ENCODE assay signal across 20 mouse cellular contexts in genomic region chr8:11889156-11890018, GRCm38 (mm10). TPM values are rescaled to one million over a fixed set of nuclear protein-coding genes. Genes with fewer than 3 reads are reported as not detected.
DNase-seq lines count a peak whose midpoint lies in the region; ATAC-seq and TF ChIP-seq lines count a peak whose summit lies in the region.
"Had no signal": no experiment of that assay in that cellular context is flagged by ENCODE, and none has a peak within 500 bp of the region (broad histone marks: within the 10 kb centered on the region; RNA-seq: fewer than 3 reads in every experiment).

No protein-coding gene starts in this region.

- H3K27me3 ChIP-seq in midbrain, embryonic 10.5 days (ENCODE audit: low read depth, poor library complexity, severe bottlenecking): no peaks in the 10 kb centered on the region
- no peaks in the 10 kb centered on the region for H3K27me3 ChIP-seq in midbrain, postnatal 0 days (ENCODE audit: insufficient read depth, low read length)
- peaks cover 15% of the 10 kb centered on the region for H3K27me3 ChIP-seq in forebrain, embryonic 12.5 days
- no peaks in the 10 kb centered on the region for H3K27me3 ChIP-seq in hindbrain, embryonic 14.5 days (ENCODE audit: control insufficient read depth, insufficient read depth, low read length)
- H3K27me3 ChIP-seq in neural tube, embryonic 12.5 days (replicated peaks): peaks cover under 1% of the 10 kb centered on the region; the same call in 1 of the 2 replicates
- H3K27me3 ChIP-seq: embryonic facial prominence, embryonic 12.5 days; limb, embryonic 15.5 days had no signal

- no peak overlapping the region for H3K9ac ChIP-seq in midbrain, postnatal 0 days (replicated peaks; ENCODE audit: low read length, poor library complexity, severe bottlenecking)
- H3K9ac ChIP-seq in forebrain, embryonic 12.5 days: no peak overlapping the region
- no peak overlapping the region for H3K9ac ChIP-seq in hindbrain, embryonic 14.5 days
- H3K9ac ChIP-seq in neural tube, embryonic 12.5 days: no peak overlapping the region
- H3K9ac ChIP-seq: embryonic facial prominence, embryonic 12.5 days; limb, embryonic 15.5 days had no signal

- WGBS in midbrain, embryonic 10.5 days: 42% methylated on average over 7 of the region's 7 CpGs
- WGBS in midbrain, postnatal 0 days: 35% methylated on average over 7 of the region's 7 CpGs
- WGBS in forebrain, embryonic 12.5 days: 25% methylated on average over 7 of the region's 7 CpGs
- 22% methylated on average over 7 of the region's 7 CpGs for WGBS in hindbrain, embryonic 14.5 days
- WGBS in neural tube, embryonic 12.5 days: 30% methylated on average over 7 of the region's 7 CpGs

- H3K4me3 ChIP-seq in midbrain, embryonic 10.5 days: no peak overlapping the region
- H3K4me3 ChIP-seq in midbrain, postnatal 0 days (ENCODE audit: low read depth, low read length): no peak overlapping the region
- no peak overlapping the region for H3K4me3 ChIP-seq in forebrain, embryonic 12.5 days (replicated peaks)
- no peak overlapping the region for H3K4me3 ChIP-seq in hindbrain, embryonic 14.5 days (replicated peaks; ENCODE audit: low read length)
- H3K4me3 ChIP-seq in neural tube, embryonic 12.5 days: no peak overlapping the region
- H3K4me3 ChIP-seq: embryonic facial prominence, embryonic 12.5 days; heart, adult 2 months; left cerebral cortex, adult 2 months; limb, embryonic 15.5 days had no signal

- no peak for ATAC-seq in midbrain, postnatal 0 days (ENCODE audit: low FRiP score)
- ATAC-seq in forebrain, embryonic 12.5 days (ENCODE audit: low FRiP score): peak; percentile 61
- no peak for ATAC-seq in hindbrain, embryonic 14.5 days (ENCODE audit: low FRiP score)
- ATAC-seq in neural tube, embryonic 12.5 days (ENCODE audit: low FRiP score, low read depth): no peak

- H3K4me1 ChIP-seq in midbrain, embryonic 10.5 days: peaks cover 43% of the 10 kb centered on the region
- peaks cover 11% of the 10 kb centered on the region; the same call in 1 of the 2 replicates for H3K4me1 ChIP-seq in midbrain, postnatal 0 days (ENCODE audit: insufficient read depth, low read length)
- peaks cover 33% of the 10 kb centered on the region for H3K4me1 ChIP-seq in forebrain, embryonic 12.5 days
- peaks cover 16% of the 10 kb centered on the region for H3K4me1 ChIP-seq in hindbrain, embryonic 14.5 days (replicated peaks; ENCODE audit: control insufficient read depth, insufficient read depth, low read length)
- peaks cover 21% of the 10 kb centered on the region for H3K4me1 ChIP-seq in neural tube, embryonic 12.5 days
- H3K4me1 ChIP-seq: embryonic facial prominence, embryonic 12.5 days; limb, embryonic 15.5 days had no signal

- H3K27ac ChIP-seq in midbrain, embryonic 10.5 days (replicated peaks): peak overlapping the region; percentile 87
- no peak overlapping the region for H3K27ac ChIP-seq in midbrain, postnatal 0 days (ENCODE audit: low read depth, low read length)
- peak overlapping the region; percentile 69 for H3K27ac ChIP-seq in forebrain, embryonic 12.5 days
- H3K27ac ChIP-seq in hindbrain, embryonic 14.5 days: 0 out of 2 replicates have a peak overlapping the region, but pooled peaks have one; percentile 21
- H3K27ac ChIP-seq in neural tube, embryonic 12.5 days: peak overlapping the region; percentile 27; the same call in 1 of the 2 replicates
- H3K27ac ChIP-seq: embryonic facial prominence, embryonic 12.5 days; heart, adult 2 months; left cerebral cortex, adult 2 months; limb, embryonic 15.5 days had no signal

- no peak for TF ChIP-seq CTCF in midbrain, postnatal 0 days (IDR thresholded peaks at IDR 0.05)

- no peaks in the 10 kb centered on the region; the same call in 1 of the 2 replicates for H3K9me3 ChIP-seq in midbrain, embryonic 10.5 days (replicated peaks)
- no peaks in the 10 kb centered on the region for H3K9me3 ChIP-seq in midbrain, postnatal 0 days (ENCODE audit: low read length)
- no peaks in the 10 kb centered on the region for H3K9me3 ChIP-seq in forebrain, embryonic 12.5 days
- H3K9me3 ChIP-seq in hindbrain, embryonic 14.5 days (ENCODE audit: control insufficient read depth, low read length): no peaks in the 10 kb centered on the region
- H3K9me3 ChIP-seq in neural tube, embryonic 12.5 days: no peaks in the 10 kb centered on the region
- H3K9me3 ChIP-seq: embryonic facial prominence, embryonic 12.5 days; limb, embryonic 15.5 days had no signal

- DNase-seq in midbrain, embryonic 10.5 days (ENCODE audit: low spot score): peak; percentile 41
- DNase-seq in midbrain, postnatal 0 days (ENCODE audit: low spot score): no peak
- DNase-seq in hindbrain, embryonic 14.5 days (ENCODE audit: low spot score): no peak
- DNase-seq in thymus, adult 18-20 months: no peak
- no peak for DNase-seq in layer of hippocampus, adult 8-10 months (ENCODE audit: low spot score in 2 of 2)
- DNase-seq in adrenal gland, adult 8-10 months: no peak
- DNase-seq: B cell, adult 2 months; cerebellum, adult 2 months; heart, adult 2 months; heart, postnatal 10 days; kidney, adult 11 months; thymus, adult 2 months had no signal

- no peak overlapping the region for H3K4me2 ChIP-seq in midbrain, postnatal 0 days (ENCODE audit: low read depth, low read length, poor library complexity, severe bottlenecking)
- peak overlapping the region; percentile 1; the same call in 1 of the 2 replicates for H3K4me2 ChIP-seq in forebrain, embryonic 12.5 days
- no peak overlapping the region for H3K4me2 ChIP-seq in hindbrain, embryonic 14.5 days (replicated peaks)
- no peak overlapping the region; the same call in 1 of the 2 replicates for H3K4me2 ChIP-seq in neural tube, embryonic 12.5 days (replicated peaks)
- H3K4me2 ChIP-seq: embryonic facial prominence, embryonic 12.5 days; limb, embryonic 15.5 days had no signal

- H3K36me3 ChIP-seq in midbrain, embryonic 10.5 days: no peaks in the 10 kb centered on the region
- no peaks in the 10 kb centered on the region for H3K36me3 ChIP-seq in midbrain, postnatal 0 days (ENCODE audit: insufficient read depth, low read length)
- no peaks in the 10 kb centered on the region for H3K36me3 ChIP-seq in forebrain, embryonic 12.5 days (replicated peaks)
- no peaks in the 10 kb centered on the region for H3K36me3 ChIP-seq in hindbrain, embryonic 14.5 days (replicated peaks; ENCODE audit: control insufficient read depth, insufficient read depth)
- H3K36me3 ChIP-seq in neural tube, embryonic 12.5 days: no peaks in the 10 kb centered on the region
- H3K36me3 ChIP-seq: embryonic facial prominence, embryonic 12.5 days; limb, embryonic 15.5 days had no signal

RNA-seq across cellular contexts. Expression of gene Tex29, which starts 49.1 kb away (rescaled TPM):
- 0.20 TPM in 1 of 2 replicates, not detected in the other for polyA plus RNA-seq in midbrain, embryonic 10.5 days (2016; fragmentation: Nextera tagmentation; extraction: Ambion mirVana)
- total RNA-seq in midbrain, postnatal 0 days (2014; rRNA removed): not detected in 2 replicates
- polyA plus RNA-seq in midbrain, postnatal 0 days (2015; fragmentation: Nextera tagmentation; extraction: Ambion mirVana): 0.43 TPM in 1 of 2 replicates, not detected in the other
- 0.26 TPM in 1 of 2 replicates, not detected in the other for polyA plus RNA-seq in forebrain, embryonic 12.5 days (2016; fragmentation: Nextera tagmentation; extraction: Ambion mirVana)
- polyA plus RNA-seq in hindbrain, embryonic 14.5 days (2014; fragmentation: Nextera tagmentation; extraction: Ambion mirVana): 0.42 and 0.64 TPM in 2 replicates
- polyA plus RNA-seq in neural tube, embryonic 12.5 days (2016; fragmentation: Nextera tagmentation; extraction: Ambion mirVana): 0.24 TPM in 1 of 2 replicates, not detected in the other
- 1 to 10 TPM in 2 of 4 experiments, not detected in 2; 1.2 to 1.8 TPM for total RNA-seq in layer of hippocampus, adult 8-10 months (2022)
- 1 to 10 TPM in 1 of 4 experiments, not detected in 3; 2.1 TPM for total RNA-seq in adrenal gland, adult 8-10 months (2022)
- total RNA-seq: ES-E14; heart, adult 2 months; heart, postnatal 10 days had no signal
- polyA plus RNA-seq: cerebellum, adult 2 months; heart, adult 2 months; large intestine, adult 2 months; limb, embryonic 15.5 days; lung, embryonic 16.5 days; thymus, adult 2 months had no signal
